Mouse (Mus musculus): ENCODE measurements around the gene Map3k5. TPM values are rescaled to one million over a fixed set of nuclear protein-coding genes. Genes with fewer than 3 reads are reported as not detected.
"Not testable (repeated sequence)": the region's sequence is repeated elsewhere in the genome, so short reads cannot be mapped to it uniquely, and the experiment has no call there.

Map3k5 gene
- polyA plus RNA-seq, 1 experiment from 2014 or later: 3.1 TPM

DNA sequence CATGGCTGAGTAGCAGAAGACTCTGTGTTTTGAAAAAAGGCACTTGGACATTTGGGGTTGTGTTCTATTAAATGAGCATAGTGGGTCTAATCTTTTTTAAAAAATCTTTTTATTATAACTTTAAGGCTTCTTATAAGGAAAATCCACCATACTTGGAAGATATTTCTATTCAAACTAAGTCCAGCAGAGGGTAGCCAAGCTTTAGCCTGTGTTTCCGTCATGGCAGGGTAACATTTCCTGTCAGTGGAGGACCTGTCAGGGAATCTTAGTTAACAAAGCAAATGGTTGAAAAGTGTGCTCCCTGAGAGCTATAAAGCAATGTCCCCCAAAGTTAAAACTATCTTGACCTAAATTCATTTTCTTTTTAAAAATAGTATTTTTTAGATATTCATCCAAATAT lies 22.7 kb upstream of the Map3k5 start:
- Histone ChIP-seq H3K27me3 (replicated peaks; ENCODE audit: insufficient read depth, low read length) (no peaks in the 10 kb centered on the region), H3K9ac (replicated peaks; ENCODE audit: low read depth) (no peak overlapping the region), H3K4me3 (ENCODE audit: low read depth, low read length) (no peak overlapping the region), H3K9me3 (ENCODE audit: low read length) (no peaks in the 10 kb centered on the region), H3K4me1 (ENCODE audit: insufficient read depth, low read depth, low read length) (no peaks in the 10 kb centered on the region), H3K4me2 (replicated peaks; ENCODE audit: low read depth, low read length) (no peak overlapping the region), H3K27ac (ENCODE audit: low read length) (no peak overlapping the region), H3K36me3 (ENCODE audit: insufficient read depth, low read length) (no peaks in the 10 kb centered on the region)
- TF ChIP-seq EP300 (IDR thresholded peaks at IDR 0.05) (no peak), CTCF (IDR thresholded peaks at IDR 0.05) (peak; percentile 70)
- no peak for ATAC-seq
- DNase-seq (ENCODE audit: low spot score): peak; percentile 60
- WGBS: 24% methylated on average over 1 of the region's 1 CpGs

DNA sequence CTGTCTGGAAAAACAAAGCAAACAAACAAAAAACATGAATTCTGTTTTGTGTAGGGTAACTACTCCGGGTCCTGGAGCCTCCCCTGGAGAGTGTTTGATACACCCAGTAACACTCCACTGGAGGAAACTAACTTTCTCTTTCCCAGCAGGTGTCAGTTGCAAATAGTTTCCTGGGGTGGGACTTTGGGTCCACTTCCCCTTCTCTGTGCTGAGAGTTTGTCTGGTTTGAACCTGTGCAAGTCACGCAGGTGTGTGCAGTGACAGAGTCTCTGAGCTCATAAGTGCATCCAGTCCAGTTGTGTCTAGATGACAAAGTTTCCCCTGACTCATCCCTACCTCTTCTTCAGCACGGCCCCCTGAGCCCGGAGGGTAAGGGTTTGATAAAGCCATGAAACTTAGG lies 20.5 kb upstream of the Map3k5 start:
- 75% methylated on average over 4 of the region's 4 CpGs for WGBS
- TF ChIP-seq EP300 (IDR thresholded peaks at IDR 0.05): no peak
- TF ChIP-seq CTCF (IDR thresholded peaks at IDR 0.05): no peak
- Histone ChIP-seq H3K4me2 (replicated peaks; ENCODE audit: low read depth, low read length) (no peak overlapping the region), H3K27me3 (replicated peaks; ENCODE audit: insufficient read depth, low read length) (no peaks in the 10 kb centered on the region), H3K27ac (ENCODE audit: low read length) (no peak overlapping the region), H3K36me3 (ENCODE audit: insufficient read depth, low read length) (no peaks in the 10 kb centered on the region), H3K9ac (replicated peaks; ENCODE audit: low read depth) (no peak overlapping the region), H3K4me3 (ENCODE audit: low read depth, low read length) (no peak overlapping the region), H3K4me1 (ENCODE audit: insufficient read depth, low read depth, low read length) (no peaks in the 10 kb centered on the region), H3K9me3 (ENCODE audit: low read length) (no peaks in the 10 kb centered on the region)
- DNase-seq (ENCODE audit: low spot score): no peak
- no peak for ATAC-seq

DNA sequence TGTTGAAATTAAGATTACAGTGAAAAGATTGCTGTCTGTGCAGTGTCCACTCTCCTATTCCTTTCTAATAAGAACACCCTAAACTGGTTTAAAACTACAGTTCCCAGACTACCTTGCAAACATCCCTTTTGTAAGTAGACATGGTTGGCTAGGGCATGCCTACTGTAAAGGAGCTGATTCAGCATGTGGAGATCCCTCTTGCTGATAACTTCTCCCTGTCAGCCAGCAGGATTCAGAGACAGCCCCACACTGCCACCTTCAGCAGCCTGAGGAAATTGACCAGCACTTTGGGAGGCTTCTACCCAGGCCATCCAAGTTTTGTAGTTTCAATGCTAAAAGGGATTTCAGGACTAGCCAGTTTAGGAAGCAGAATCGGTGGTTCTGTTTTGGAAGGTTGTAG lies 19.0 kb upstream of the Map3k5 start:
- peak; percentile 89 for DNase-seq (ENCODE audit: low spot score)

DNA sequence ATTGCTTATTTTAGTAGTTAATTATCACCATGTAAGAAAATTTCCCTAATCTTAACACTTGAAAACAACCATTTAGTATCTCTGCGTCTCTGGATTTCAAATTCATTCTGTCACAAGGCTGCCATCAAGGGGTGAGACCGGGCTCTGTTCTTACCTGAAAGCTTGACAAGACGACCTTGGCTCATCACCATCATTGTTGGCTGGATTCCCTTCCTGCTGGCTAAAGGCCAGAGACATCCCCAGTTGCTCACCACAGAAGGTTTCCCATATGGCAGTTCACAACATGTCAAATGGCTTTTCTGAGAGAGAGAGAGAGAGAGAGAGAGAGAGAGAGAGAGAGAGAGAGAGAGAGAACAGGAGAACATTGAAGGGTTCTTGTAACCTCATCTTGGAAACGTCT lies 11.9 kb upstream of the Map3k5 start:
- no peaks in the 10 kb centered on the region for H3K9me3 ChIP-seq (ENCODE audit: low read length)
- H3K4me3 ChIP-seq (ENCODE audit: low read depth, low read length): no peak overlapping the region
- H3K27ac ChIP-seq (ENCODE audit: low read length): no peak overlapping the region
- H3K9ac ChIP-seq (replicated peaks; ENCODE audit: low read depth): no peak overlapping the region
- DNase-seq (ENCODE audit: low spot score): no peak
- no peaks in the 10 kb centered on the region for H3K4me1 ChIP-seq (ENCODE audit: insufficient read depth, low read depth, low read length)
- 39% methylated on average over 4 of the region's 4 CpGs for WGBS
- no peak overlapping the region for H3K4me2 ChIP-seq (replicated peaks; ENCODE audit: low read depth, low read length)
- no peaks in the 10 kb centered on the region for H3K36me3 ChIP-seq (ENCODE audit: insufficient read depth, low read length)
- H3K27me3 ChIP-seq (replicated peaks; ENCODE audit: insufficient read depth, low read length): no peaks in the 10 kb centered on the region
- no peak for TF ChIP-seq CTCF (IDR thresholded peaks at IDR 0.05)
- no peak for TF ChIP-seq EP300 (IDR thresholded peaks at IDR 0.05)
- no peak for ATAC-seq

More for the DNA sequence above, 19.0 kb upstream of the Map3k5 start:
- 45% methylated on average over 1 of the region's 1 CpGs for WGBS
- no peaks in the 10 kb centered on the region for H3K27me3 ChIP-seq (replicated peaks; ENCODE audit: insufficient read depth, low read length)
- no peak overlapping the region for H3K4me3 ChIP-seq (ENCODE audit: low read depth, low read length)
- H3K27ac ChIP-seq (ENCODE audit: low read length): no peak overlapping the region
- no peak overlapping the region for H3K4me2 ChIP-seq (replicated peaks; ENCODE audit: low read depth, low read length)
- H3K9ac ChIP-seq (replicated peaks; ENCODE audit: low read depth): no peak overlapping the region
- no peaks in the 10 kb centered on the region for H3K4me1 ChIP-seq (ENCODE audit: insufficient read depth, low read depth, low read length)
- no peaks in the 10 kb centered on the region for H3K36me3 ChIP-seq (ENCODE audit: insufficient read depth, low read length)
- H3K9me3 ChIP-seq (ENCODE audit: low read length): no peaks in the 10 kb centered on the region
- peak; percentile 94 for ATAC-seq
- peak; percentile 80 for TF ChIP-seq CTCF (IDR thresholded peaks at IDR 0.05)
- TF ChIP-seq EP300 (IDR thresholded peaks at IDR 0.05): no peak

DNA sequence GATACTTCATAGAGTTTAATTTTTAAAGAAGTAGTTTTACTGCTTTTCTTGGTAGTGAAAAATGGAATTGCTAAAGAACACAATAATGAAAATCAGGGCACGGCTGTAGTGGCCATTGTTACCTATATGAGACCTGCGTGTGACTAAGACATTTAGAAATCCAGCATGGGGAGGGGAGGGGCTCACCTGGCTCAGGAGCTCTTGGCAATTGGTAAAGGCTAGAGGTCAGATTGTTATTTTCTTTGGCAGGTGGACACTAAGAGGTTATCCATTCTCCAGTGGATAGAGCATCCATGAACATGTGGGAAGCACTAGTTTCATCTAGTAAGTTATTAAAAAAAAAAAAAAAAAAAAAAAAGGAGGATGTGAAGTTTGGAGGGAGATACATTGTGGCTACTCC lies 10.0 kb upstream of the Map3k5 start:
- Histone ChIP-seq H3K27me3 (replicated peaks; ENCODE audit: insufficient read depth, low read length) (no peaks in the 10 kb centered on the region), H3K9ac (replicated peaks; ENCODE audit: low read depth) (no peak overlapping the region), H3K4me1 (ENCODE audit: insufficient read depth, low read depth, low read length) (no peaks in the 10 kb centered on the region), H3K4me3 (ENCODE audit: low read depth, low read length) (no peak overlapping the region), H3K27ac (ENCODE audit: low read length) (no peak overlapping the region), H3K4me2 (replicated peaks; ENCODE audit: low read depth, low read length) (no peak overlapping the region), H3K36me3 (ENCODE audit: insufficient read depth, low read length) (no peaks in the 10 kb centered on the region), H3K9me3 (ENCODE audit: low read length) (no peaks in the 10 kb centered on the region)
- WGBS: 65% methylated on average over 2 of the region's 2 CpGs
- DNase-seq (ENCODE audit: low spot score): no peak
- no peak for ATAC-seq
- TF ChIP-seq EP300 (IDR thresholded peaks at IDR 0.05) (no peak), CTCF (IDR thresholded peaks at IDR 0.05) (no peak)

DNA sequence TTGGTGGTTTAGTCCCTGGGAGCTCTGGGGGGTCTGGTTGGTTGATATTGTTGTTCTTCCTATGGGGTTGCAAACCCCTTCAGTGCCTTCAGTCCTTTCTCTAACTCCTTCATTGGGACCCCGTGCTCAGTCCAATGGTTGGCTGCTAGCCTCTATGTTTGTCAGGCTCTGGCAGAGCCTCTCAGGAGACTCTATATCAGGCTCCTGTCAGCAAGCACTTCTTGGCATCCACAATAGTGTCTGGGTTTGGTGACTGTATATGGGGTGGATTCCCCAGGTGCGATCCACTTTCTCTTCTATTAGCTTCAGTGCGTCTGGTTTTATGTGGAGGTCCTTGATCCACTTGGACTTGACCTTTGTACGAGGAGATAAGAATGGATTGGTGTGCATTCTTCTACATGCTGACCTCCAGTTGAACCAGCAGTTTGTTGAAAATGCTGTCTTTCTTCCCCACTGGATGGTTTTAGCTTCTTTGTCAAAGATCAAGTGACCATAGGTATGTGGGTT lies 7.8 kb upstream of the Map3k5 start:
- H3K4me2 ChIP-seq (replicated peaks; ENCODE audit: low read depth, low read length); H3K27me3 ChIP-seq (replicated peaks; ENCODE audit: insufficient read depth, low read length); H3K27ac ChIP-seq (ENCODE audit: low read length); DNase-seq (ENCODE audit: low spot score); H3K4me3 ChIP-seq (ENCODE audit: low read depth, low read length); H3K4me1 ChIP-seq (ENCODE audit: insufficient read depth, low read depth, low read length); ATAC-seq; H3K9ac ChIP-seq (replicated peaks; ENCODE audit: low read depth); H3K36me3 ChIP-seq (ENCODE audit: insufficient read depth, low read length); H3K9me3 ChIP-seq (ENCODE audit: low read length): not testable (repeated sequence)
- 66% methylated on average over 4 of the region's 4 CpGs for WGBS

DNA sequence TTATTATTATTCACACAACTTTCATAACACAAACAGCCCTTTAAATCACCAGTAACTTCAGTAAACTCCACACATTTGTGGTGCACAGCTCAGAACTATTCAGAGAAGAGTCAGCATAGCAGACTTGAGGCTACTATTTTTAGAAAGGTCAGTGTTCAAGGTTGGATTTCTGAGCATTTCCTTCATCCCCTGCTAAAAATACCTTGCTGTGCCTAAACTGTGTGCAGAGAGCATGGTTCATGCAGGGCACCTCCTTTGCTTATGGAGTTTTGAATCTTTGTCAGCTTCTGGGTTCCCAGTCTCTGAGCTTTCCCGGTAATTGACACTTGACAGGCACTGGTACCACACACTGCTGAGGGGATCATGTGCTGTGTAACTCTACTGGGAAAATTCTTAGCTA lies 6.1 kb upstream of the Map3k5 start:
- Histone ChIP-seq H3K27me3 (replicated peaks; ENCODE audit: insufficient read depth, low read length) (peaks cover 5% of the 10 kb centered on the region; the same call in 1 of the 2 replicates), H3K9me3 (ENCODE audit: low read length) (no peaks in the 10 kb centered on the region)
- no peak for DNase-seq (ENCODE audit: low spot score)

More for the DNA sequence above, 6.1 kb upstream of the Map3k5 start:
- Histone ChIP-seq H3K27ac (ENCODE audit: low read length) (no peak overlapping the region), H3K4me2 (replicated peaks; ENCODE audit: low read depth, low read length) (no peak overlapping the region), H3K4me3 (ENCODE audit: low read depth, low read length) (no peak overlapping the region), H3K36me3 (ENCODE audit: insufficient read depth, low read length) (no peaks in the 10 kb centered on the region), H3K9ac (replicated peaks; ENCODE audit: low read depth) (no peak overlapping the region), H3K4me1 (ENCODE audit: insufficient read depth, low read depth, low read length) (no peaks in the 10 kb centered on the region)
- ATAC-seq: no peak
- TF ChIP-seq CTCF (IDR thresholded peaks at IDR 0.05) (no peak), EP300 (IDR thresholded peaks at IDR 0.05) (no peak)
- WGBS: 54% methylated on average over 1 of the region's 1 CpGs
